In the genomic region with DNA sequence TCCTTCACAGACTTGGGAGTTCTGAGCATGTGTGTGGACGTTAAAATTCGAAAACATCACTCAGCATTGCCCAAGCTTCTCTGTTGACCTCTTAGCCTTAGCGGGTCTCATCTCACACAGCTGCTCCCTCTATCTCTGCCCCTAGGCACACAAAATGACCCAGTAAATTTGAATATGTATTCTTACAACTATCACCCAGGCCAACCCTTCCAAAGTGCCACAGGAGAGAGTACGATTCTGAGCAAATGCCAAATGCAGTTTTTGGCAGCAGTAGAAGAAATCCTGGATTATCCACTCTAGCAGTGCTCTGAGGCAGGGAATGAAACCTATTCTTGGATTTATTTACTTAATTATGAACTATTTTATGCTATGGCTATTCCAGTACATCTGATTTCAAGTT, we compare ENCODE assay signal across 8 mouse cellular contexts.
"Had no signal": no experiment of that assay in that cellular context is flagged by ENCODE, and none has a peak within 500 bp of the region (broad histone marks: within the 10 kb centered on the region; RNA-seq: fewer than 3 reads in every experiment).

No protein-coding gene starts in this region.

- DNase-seq: liver, postnatal 0 days; lung, adult 2 months; lung, postnatal 14 days; lung, postnatal 36 days; right cerebral cortex, postnatal 14 days; thymus, adult 2 months; thymus, postnatal 25 days; thymus, postnatal 4 days had no signal
